Mouse (Mus musculus) megakaryocyte, adult 5-6 weeks (primary cell): ENCODE measurements at regions not wholly inside any gene's neighbourhood (a gene's known extent, or its start where the extent isn't known, plus 50 kb on each side); places are given as distances from the start of the nearest gene placed in this dataset.

Experiments
- ATAC-seq: 2 replicates; pipeline ENCODE4 v1.8.0; 2016; ENCODE audit warnings: mild to moderate bottlenecking, inconsistent platforms; ENCODE audit not compliant: poor library complexity, severe bottlenecking

DNA sequence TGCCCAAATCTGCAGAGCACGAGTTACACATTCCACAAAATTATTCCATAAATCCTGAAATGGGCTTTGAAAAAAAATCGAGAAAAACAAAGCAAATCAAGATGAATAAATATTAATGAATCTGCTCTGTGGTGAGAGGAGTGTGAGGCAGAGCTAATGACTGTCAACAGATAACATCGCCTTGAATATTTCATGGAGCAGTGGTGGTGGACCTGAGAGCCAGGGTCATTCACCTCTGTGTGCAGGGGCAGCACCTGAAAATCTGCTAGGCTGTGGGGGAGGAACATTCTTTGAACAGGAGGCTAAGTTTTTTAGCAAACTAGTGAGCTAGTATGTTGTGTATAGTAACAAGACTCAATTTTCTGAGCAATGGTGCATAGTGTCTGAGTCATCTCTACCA, 276.3 kb upstream of the Plxna2 start:
- ATAC-seq: no peak

DNA sequence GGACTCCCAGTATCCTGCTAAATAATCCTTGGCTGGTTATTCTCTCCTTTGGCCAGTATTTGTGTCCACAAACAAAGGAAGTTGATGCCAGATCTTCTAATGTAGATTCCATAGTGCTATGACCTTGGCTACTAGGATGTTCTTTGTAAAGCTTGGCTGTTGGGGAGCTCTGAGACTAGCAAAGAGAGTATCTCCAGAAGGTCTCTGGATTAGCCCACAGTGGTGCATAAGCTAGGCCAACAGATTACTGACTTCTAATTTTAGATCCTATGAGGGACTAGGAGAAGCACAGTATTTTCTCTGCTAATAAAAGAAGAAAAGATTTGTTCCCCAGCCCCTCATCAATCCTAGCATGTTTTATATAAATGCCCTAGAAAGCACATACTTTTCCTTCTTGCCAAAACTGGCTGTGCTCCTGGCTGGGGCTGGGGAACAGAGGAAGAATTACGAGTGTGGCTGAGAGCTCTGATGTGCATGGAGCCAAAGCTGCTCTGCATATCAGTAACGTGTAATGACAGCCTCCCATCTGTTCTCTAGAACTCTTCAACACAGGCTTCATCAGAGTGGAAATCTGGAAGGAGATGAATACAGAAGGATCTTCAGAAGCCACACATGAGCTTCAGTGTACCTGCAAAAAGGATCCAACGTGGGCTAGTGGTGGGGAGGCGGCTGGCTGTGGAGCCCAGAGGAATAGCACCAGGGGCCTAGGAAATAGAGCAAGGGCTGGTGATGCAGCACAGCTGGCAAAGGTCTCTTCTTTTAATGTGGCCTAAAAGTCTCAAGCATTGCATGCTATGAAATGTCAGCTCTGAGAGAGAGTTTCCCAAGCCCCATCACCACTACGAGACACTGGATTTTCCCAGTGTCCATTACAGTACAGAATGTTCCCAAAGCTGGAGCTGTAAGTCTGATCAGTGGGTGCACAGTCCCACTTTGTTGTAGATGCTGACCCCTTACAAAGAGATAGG, 283.0 kb upstream of the Plxna2 start:
- ATAC-seq: no peak

DNA sequence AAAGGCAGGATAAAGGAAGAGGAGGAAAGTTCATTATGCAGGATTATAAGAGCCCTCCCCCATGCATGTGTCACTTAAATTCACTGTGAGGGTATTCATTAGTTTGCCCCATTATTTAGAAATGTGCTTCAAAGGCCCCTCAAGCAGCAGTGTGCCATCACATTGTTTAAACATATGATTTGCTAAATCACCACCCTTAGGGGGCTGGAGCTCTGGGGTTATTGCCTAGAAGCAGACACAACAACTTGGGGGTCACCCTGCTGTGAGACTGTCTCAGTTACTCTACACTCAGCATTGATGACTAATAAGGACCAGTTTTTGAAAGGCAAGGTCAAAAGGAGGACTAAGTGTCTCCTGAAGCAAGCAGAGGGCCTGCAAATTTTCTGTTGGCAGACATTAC, 285.4 kb upstream of the Plxna2 start:
- ATAC-seq: no peak

DNA sequence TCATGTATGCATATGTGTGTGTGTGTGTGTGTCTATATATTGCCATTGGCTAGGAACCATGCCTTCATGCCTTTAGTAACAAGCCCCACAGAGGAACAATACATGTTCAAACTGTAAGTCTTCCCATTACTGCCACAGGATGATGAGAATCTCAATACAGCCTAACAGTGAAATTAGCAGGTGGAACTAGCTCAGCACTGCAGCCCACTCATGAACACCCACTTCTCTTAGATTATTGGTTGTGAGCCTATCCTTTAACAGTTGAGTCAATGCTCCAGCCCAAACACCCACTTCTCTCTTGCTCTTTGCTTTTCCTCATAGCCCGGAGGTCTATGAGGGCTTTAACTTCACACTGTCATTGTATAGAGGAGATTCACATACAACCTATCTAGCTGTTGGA, 287.5 kb upstream of the Plxna2 start:
- no peak for ATAC-seq

DNA sequence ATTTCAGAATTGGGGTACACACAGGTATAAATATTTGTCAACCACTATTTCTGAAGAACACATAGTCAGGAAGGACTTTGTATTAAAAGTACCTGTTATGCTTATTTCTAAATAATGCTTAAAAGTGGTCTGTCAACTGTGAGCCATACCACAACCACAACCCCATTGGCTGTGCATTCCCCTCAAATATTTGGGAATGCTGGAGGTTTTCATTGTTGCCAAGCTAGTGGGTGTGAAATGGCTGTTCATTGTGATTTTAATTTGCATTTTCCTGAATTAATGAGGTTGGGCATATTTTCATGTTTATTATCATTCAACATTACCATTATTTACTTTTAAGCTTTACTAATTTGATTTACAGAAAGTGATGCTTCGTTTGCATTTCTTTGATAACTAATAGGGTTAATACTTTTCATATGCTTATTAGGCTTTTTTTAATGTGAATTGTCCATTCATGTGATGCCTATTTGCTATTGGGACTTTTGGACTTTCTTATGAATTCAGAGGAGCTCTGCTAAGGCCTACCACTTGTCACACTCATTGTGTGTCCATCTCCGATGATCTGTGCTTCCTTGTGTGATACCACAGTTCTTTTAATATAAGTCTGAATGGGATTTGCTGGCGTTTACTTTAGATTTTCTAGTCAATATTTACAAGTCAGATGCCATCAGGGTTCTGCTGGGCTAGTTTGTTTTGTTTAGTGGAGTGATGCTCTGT, 297.5 kb upstream of the Plxna2 start:
- ATAC-seq: no peak

DNA sequence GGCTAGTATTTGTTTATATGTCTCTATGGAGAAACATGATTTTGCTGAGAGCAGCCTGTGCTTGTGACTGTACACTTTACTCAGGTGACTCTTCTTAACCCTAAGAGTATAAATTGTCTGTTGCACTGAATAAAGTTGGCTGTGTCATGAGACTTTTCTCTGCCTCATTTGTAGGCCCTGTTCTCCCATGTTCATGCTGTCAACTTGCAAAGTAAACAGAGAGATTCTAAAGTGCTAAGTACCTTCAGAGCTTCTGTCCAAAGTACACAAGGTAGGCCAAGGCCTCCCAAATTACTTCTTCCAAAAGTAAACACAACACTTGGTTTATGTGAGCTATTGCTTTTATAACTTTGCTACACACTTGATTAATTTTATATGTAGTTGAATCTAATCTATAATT, 299.7 kb upstream of the Plxna2 start:
- ATAC-seq: no peak

DNA sequence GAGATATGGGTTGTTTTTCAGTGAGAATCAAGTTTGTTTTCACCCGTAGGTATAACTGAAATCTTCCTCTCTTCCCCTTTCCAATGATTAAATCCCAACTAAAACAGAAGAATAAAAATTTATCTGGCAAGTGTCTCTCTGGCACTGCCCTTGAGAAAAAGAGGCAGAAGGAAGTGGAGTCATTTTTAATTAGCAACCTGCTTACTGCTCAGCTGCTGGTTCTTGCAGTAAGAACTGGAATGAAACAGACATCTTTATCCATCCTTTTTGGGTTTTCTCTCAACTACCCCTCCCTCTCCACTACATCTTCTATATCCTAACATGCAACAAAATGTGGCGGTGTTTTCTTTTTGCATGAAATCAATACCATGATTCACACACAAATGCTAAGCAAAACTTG, 302.4 kb upstream of the Plxna2 start:
- ATAC-seq: no peak

DNA sequence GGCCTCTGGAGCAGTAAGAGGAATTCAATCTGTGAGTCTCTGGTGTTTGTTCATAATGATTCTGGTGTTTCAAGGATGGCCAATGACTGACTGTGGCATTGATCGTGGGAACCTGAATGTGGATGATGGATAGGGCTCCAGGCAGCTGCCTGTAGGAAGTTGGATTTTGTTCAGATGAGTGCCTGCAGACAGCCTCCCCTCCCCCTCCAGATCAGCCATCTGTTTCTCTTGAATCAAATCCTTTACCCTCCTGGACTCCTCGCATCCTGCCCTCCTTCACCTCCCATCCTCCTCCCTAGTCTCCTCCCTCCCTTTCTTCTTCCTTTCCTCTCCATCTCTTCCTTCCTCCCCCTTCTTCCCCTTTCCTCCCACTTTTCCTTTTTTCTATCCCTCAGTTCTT, 307.6 kb upstream of the Plxna2 start:
- ATAC-seq: no peak

DNA sequence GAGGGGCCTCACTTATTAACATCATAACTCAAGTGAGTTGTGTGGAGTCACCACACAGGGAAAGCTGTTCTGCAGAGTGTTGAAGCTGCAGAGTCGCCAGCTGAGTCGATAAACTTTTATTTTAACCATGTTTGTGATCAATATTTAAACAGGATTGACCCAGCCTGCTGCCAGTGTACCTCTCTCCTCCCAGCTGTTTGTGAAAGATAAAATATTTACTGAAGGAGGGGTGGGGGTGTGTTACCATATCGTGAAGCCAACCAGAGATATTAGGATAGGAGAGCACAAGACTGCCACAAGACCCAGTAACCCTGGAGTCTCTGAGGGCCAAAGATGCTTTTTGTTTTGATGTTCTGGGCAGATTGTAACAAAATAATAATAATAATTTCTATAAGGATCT, 309.4 kb upstream of the Plxna2 start:
- ATAC-seq: no peak

DNA sequence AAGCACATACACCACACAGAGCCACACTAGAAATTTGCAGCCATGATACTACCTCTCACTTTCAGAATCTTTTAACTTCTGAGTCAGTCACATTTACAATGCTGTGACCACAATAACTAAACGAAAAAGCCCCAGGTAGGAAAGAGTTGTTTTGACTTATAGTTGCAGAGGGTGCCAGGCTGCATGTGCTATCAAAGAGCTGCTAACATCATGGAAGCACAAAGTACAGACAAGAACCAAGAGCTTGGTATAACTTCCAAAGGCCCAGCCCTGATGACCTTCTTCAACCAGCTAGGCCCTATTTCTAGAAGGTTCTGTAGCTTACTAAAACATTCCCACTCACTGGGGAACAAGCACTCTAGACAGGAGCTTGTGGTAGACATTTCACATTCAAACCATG, 314.1 kb upstream of the Plxna2 start:
- ATAC-seq: no peak

DNA sequence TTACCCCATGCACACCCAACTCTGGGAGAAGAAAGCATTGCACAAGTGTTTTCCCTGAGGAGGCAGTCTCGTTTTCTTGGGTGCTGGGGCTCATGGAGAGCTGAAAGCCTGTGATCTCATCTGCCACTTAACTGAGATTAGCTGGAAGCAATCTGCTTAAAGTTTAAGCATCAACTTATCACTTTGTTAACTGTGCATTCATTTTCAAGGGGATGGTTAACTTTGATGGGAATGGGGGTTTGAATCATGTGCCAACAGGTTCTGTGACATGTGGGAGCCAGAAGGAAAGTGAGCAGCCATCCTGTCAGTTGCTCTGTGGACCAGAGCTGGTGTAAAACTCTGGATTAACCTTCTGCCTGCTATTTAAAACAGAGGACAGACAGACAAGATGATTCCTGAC, 315.2 kb upstream of the Plxna2 start:
- ATAC-seq: no peak

DNA sequence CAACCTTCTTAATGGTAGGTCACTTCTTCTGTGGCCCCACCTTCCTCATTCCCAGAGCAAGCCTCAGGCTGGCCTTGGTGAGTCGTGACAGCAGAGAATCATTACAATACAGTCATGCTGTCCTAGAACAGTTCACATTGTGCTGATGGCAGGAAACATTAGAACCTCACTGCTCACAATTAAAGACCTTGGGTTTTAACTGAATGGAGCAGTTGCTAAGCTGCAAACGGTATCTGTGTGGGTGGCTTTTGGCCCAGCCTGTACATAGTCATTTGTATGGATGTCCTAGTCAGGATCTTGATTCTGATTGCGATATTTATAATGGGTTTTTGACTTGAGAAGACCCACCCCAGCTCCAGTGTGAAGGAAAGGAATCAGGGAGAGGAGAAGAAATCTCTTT, 336.1 kb upstream of the Plxna2 start:
- no peak for ATAC-seq

DNA sequence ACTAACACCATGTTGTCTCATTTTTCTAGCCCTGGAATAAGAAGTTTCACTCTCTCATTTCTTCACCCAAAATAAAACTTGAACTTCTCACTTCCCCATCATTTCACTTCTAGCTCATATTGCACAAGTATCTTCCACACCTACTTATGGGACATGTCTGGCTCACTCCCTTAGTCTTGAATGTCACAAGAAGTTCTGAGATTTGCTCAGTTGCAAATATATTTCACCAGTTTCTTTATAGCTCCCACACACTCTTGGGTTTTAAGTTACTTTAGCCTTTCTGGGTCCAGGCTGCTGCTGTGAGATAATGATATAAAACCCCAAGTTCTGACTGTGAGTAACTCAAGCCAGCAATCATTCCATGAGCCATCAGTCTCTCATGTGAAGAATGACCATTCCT, 350.0 kb upstream of the Plxna2 start:
- ATAC-seq: no peak

DNA sequence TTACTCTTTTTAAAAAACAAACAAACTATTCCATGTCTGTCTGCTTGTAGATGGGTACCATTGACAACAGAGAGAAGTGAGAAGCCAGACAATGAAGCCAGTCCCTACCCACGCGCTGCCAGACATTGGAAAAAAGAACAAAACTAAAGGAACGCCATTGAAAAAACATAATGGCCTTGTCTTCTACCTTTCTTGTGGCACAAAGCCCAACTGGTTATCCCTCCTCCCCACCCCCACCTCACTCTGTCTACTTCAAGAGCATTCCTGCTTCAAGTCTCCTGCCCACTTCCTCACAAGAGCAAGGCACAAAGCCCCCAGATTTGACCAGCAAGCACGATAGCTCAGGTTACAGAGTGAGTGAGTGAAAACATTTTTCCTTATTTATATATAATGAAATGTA, 355.6 kb upstream of the Plxna2 start:
- ATAC-seq: no peak

DNA sequence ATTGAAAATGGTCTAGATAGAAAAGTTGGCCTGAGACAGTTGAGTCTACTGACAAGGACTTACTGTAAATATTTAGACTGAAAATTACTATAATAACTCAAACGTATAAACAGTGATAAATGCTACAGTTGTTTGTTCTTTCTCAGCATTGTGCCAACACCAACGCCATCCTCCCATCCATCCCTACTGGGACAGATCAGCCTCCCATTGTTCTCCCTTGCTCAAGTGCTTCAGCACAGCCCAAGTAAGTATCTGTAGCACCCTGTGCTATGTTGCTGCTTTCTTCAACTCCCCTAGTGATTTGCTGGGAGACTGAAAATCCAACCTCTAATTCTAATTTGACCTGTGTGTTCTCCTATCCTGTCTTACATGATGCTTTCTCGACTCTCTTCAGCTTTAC, 358.1 kb upstream of the Plxna2 start:
- ATAC-seq: no peak

DNA sequence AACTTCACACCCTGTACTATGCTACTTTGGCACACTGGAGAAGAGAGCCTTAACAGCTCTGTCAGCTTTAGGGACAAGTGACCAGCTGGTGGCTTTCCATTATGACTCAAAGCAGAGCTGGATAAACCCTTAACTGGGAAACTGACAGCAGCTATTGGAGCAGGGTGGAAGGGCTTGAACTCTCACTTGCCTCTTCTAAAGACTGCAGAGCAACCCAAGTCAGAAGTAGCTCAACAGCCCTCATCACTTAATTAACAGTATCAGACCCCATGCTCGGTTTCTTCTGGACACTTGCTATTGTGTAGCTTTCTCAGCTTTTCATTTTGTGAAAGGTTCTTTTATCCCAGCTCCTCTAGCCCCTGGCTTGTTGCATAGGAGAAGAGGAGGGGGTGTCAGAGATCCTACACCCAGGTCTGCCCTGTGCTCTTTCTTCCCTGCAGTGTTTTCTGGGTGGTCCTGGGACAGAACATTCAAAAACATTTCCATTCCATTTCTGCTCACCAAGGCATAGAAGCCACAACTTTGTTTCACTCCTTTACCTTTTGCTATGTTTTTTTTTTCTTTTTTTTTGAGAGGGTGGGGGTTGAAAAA, 373.1 kb upstream of the Plxna2 start:
- ATAC-seq: no peak

DNA sequence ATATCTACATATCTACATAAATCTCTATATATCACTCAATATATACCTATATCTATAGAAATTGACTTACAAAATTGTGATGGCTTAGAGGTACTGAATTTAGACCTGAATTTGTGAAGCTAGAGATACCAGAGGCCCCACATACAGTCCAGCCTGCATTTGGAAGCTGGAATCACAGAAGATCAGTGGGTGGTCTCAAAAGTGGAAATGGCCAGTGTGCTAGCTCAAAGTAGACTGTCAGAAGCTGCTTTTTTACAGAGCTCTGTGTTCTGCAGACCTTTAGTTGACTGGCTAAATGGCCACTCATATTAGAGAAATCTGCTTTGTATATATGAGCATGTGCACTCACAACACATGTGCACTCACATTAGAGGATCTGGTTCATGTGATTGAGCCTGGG, 376.9 kb upstream of the Plxna2 start:
- no peak for ATAC-seq

DNA sequence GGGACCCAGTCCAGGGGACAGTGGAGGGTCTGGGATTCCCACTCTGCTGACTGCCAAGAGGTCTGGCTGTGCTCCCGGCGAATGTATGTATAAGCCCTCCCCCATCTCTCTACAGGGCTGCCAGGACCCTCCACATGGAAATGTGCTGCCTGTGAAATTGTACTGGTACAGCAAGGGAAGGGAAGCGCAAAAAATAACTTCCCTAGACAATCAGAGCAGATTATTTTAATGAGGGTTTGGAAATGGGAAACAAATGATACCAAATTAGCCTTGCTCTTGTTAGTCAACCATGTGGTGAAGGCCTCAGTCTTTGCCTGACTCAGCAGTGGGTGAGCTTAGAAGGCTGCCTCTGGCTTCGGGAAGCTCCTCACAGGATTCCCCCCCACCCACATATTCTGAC, 386.8 kb upstream of the Plxna2 start:
- ATAC-seq: no peak

DNA sequence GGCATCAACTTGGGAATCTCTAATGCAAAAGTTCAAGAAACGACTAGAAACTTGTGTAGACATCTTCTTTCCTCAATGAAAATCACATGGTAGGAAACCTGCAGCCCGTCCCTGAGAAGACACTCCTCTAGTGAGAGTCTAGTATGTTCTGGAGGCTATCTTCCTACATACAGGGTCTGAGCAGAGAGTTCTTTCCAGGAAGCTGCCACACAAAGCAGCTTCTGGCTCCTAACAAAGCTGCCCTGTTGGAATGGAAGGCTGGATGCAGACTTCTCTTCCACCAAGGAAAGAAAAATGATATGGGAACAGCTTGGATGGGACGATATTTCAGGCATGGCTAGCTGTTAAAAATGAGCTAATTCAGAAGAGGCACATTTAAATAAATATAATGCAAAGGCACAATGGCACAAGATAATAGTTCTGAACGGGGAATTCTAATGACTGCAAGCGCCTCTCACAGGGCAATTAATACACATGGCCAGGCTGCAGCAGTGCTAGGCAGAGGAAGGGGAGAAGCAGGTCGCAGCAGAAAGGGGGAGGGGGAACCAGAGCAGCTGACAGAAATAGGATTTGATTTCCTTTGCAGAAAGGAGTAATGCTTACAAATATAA, 391.4 kb upstream of the Plxna2 start:
- no peak for ATAC-seq

DNA sequence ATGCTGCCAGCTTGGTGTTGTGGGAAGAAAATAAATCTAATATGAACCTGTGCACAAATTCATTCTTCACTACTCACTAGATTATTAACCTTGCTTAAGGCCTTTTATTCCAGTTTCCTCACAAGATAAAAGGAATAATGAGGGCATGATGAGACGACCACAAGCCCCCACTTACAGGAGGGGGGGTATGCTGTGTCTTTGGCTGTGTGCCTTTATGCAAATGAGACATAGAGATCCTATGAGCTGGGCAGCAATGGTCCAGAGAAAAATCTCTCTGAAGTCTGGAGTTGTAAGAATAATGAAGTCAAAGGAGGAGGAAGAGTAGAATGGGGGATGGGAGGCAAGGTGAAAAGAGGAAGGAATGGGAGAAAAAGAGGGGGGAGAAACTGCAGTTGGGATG, 392.2 kb upstream of the Plxna2 start:
- ATAC-seq: no peak

DNA sequence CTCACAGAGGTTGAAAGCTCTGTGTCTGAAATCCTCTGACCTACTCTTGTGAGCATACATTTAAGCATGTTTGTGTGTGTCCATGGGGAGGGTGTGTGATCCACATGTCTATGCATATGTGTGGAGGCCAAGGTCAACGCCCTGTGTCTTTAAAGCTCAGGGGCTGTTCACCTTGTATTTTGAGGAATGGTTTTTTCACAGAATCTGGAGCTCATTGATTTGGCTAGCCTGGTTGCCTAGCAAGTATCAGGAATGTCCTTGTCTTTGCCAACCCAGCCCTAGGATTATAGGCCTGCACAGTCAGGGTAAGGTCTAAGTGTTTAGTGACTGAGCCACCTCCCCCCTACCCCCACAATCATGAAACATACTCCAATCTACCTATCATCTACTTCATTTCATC, 394.0 kb upstream of the Plxna2 start:
- ATAC-seq: no peak

DNA sequence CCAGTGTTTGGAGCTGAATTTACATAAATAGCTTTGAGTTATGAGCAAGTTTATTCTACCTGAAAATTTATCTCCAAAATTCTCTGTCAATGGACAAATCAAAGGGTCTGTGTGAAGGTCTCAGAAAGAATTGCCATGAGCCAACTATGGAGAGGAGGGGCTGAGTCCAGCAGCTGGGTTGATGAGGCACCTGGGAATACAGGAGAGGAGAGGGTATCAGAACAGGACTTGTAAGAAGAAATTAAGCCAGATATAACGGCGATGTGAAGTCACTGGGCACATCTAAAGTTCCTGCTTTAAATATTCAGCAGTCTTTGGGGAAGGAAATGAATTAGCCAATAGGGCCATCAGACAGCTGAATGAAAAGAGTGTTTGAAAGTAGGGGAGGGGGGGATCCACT, 394.4 kb upstream of the Plxna2 start:
- no peak for ATAC-seq
